Mouse (Mus musculus) gastrocnemius, postnatal 14 days (tissue): ENCODE results near the gene Gm26992. TPM values are rescaled to one million over a fixed set of nuclear protein-coding genes. Genes with fewer than 3 reads are reported as not detected.

Experiments used
- total RNA-seq, 2 experiments: library from RNA; stranded (reverse); gene quantifications; 2 replicates each; pipeline ENCODE4 v1.2.3; 2021

Gene Gm26992
- total RNA-seq, 2 experiments from 2014 or later = not detected

Other genes starting within 250 kb of the Gm26992 start
- gene Nap1l2, start 235.4 kb upstream of the Gm26992 start, total RNA-seq = not detected
- gene Cdx4, start 100.6 kb upstream of the Gm26992 start, total RNA-seq = not detected
- gene Chic1, start 65.5 kb upstream of the Gm26992 start, total RNA-seq = under 1 TPM; 0.55 to 0.62 TPM
- gene Tsx, start 7.5 kb upstream of the Gm26992 start, total RNA-seq = not detected
- not detected for gene Zcchc13, start 208.6 kb downstream of the Gm26992 start, total RNA-seq